ENCODE assay signal across 8 mouse cellular contexts in genomic region chr2:93217015-93217414, GRCm38 (mm10). TPM values are rescaled to one million over a fixed set of nuclear protein-coding genes. Genes with fewer than 3 reads are reported as not detected.
A peak's percentile ranks its signal among the peaks of the same experiment; 100 is the strongest.
DNase-seq lines count a peak whose midpoint lies in the region; ATAC-seq and TF ChIP-seq lines count a peak whose summit lies in the region.

No protein-coding gene starts in this region.

- peak; percentile 61 for ATAC-seq in embryonic facial prominence, embryonic 15.5 days (ENCODE audit: insufficient number of reproducible peaks, low FRiP score, low TSS enrichment, low read depth)
- peak; percentile 59 for ATAC-seq in heart, embryonic 11.5 days (replicated peaks; ENCODE audit: insufficient number of reproducible peaks, low FRiP score, low TSS enrichment)
- peak; percentile 86 for ATAC-seq in kidney, embryonic 16.5 days (ENCODE audit: low FRiP score, low TSS enrichment)
- ATAC-seq in liver, embryonic 11.5 days (replicated peaks; ENCODE audit: low FRiP score): peak; percentile 60
- ATAC-seq in neural tube, embryonic 13.5 days (ENCODE audit: low read depth): peak; percentile 85

- no peak overlapping the region for H3K4me2 ChIP-seq in embryonic facial prominence, embryonic 15.5 days (replicated peaks)
- H3K4me2 ChIP-seq in heart, embryonic 11.5 days: no peak overlapping the region
- H3K4me2 ChIP-seq in kidney, embryonic 16.5 days (replicated peaks; ENCODE audit: low read depth, low read length): no peak overlapping the region
- no peak overlapping the region for H3K4me2 ChIP-seq in liver, embryonic 11.5 days
- H3K4me2 ChIP-seq in neural tube, embryonic 13.5 days: peak overlapping the region; percentile 1; the same call in 1 of the 2 replicates

- 41% methylated on average over 7 of the region's 7 CpGs for WGBS in bone marrow, adult 2 months
- WGBS in embryonic facial prominence, embryonic 15.5 days: 10% methylated on average over 7 of the region's 7 CpGs
- 28% methylated on average over 7 of the region's 7 CpGs for WGBS in heart, embryonic 11.5 days (ENCODE audit: insufficient replicate concordance)
- 10% methylated on average over 7 of the region's 7 CpGs for WGBS in kidney, embryonic 16.5 days
- 29% methylated on average over 7 of the region's 7 CpGs for WGBS in liver, embryonic 11.5 days
- WGBS in neural tube, embryonic 13.5 days: 18% methylated on average over 7 of the region's 7 CpGs

- no peak overlapping the region for H3K9ac ChIP-seq in embryonic facial prominence, embryonic 15.5 days
- H3K9ac ChIP-seq in heart, embryonic 11.5 days (ENCODE audit: low read depth, low read length): no peak overlapping the region
- H3K9ac ChIP-seq in kidney, embryonic 16.5 days (replicated peaks; ENCODE audit: low read length): 0 out of 2 replicates have a peak overlapping the region, but pooled peaks have one; percentile 2
- H3K9ac ChIP-seq in liver, embryonic 11.5 days (ENCODE audit: low read depth, low read length): no peak overlapping the region
- peak overlapping the region; percentile 35; the same call in 1 of the 2 replicates for H3K9ac ChIP-seq in neural tube, embryonic 13.5 days

- DNase-seq in B cell, adult 2 months: peak; percentile 79 to 82
- DNase-seq in liver, embryonic 11.5 days (ENCODE audit: low spot score): peak; percentile 75
- DNase-seq in telencephalon, adult 2 months (ENCODE audit: low read depth, low spot score): peak; percentile 53

- TF ChIP-seq CTCF in bone marrow, adult 2 months (IDR thresholded peaks at IDR 0.05; ENCODE audit: control insufficient read depth, insufficient read depth, low read length): peak; percentile 54

- no peaks in the 10 kb centered on the region for H3K9me3 ChIP-seq in embryonic facial prominence, embryonic 15.5 days (replicated peaks)
- no peaks in the 10 kb centered on the region for H3K9me3 ChIP-seq in heart, embryonic 11.5 days (replicated peaks; ENCODE audit: control insufficient read depth, low read length)
- no peaks in the 10 kb centered on the region for H3K9me3 ChIP-seq in kidney, embryonic 16.5 days (ENCODE audit: low read length)
- H3K9me3 ChIP-seq in liver, embryonic 11.5 days (ENCODE audit: control insufficient read depth, low read length): no peaks in the 10 kb centered on the region
- H3K9me3 ChIP-seq in neural tube, embryonic 13.5 days: no peaks in the 10 kb centered on the region

- H3K4me1 ChIP-seq in bone marrow, adult 2 months (ENCODE audit: control insufficient read depth, insufficient read depth, low read length): no peaks in the 10 kb centered on the region
- H3K4me1 ChIP-seq in embryonic facial prominence, embryonic 15.5 days: peaks cover 17% of the 10 kb centered on the region
- H3K4me1 ChIP-seq in heart, embryonic 11.5 days (ENCODE audit: control insufficient read depth, insufficient read depth, low read length): peaks cover 19% of the 10 kb centered on the region
- peaks cover 31% of the 10 kb centered on the region for H3K4me1 ChIP-seq in kidney, embryonic 16.5 days (ENCODE audit: insufficient read depth, low read length)
- peaks cover 7% of the 10 kb centered on the region; the same call in 1 of the 2 replicates for H3K4me1 ChIP-seq in liver, embryonic 11.5 days (replicated peaks; ENCODE audit: control insufficient read depth, insufficient read depth, low read length)
- H3K4me1 ChIP-seq in neural tube, embryonic 13.5 days (replicated peaks): peaks cover 70% of the 10 kb centered on the region

- H3K36me3 ChIP-seq in embryonic facial prominence, embryonic 15.5 days: no peaks in the 10 kb centered on the region
- H3K36me3 ChIP-seq in heart, embryonic 11.5 days (ENCODE audit: control insufficient read depth, insufficient read depth, low read length): 0 out of 2 replicates have a peak, but pooled peaks cover 1% of the 10 kb centered on the region
- H3K36me3 ChIP-seq in kidney, embryonic 16.5 days (ENCODE audit: insufficient read depth, low read length): peaks cover 3% of the 10 kb centered on the region; the same call in 1 of the 2 replicates
- H3K36me3 ChIP-seq in liver, embryonic 11.5 days (ENCODE audit: control insufficient read depth, insufficient read depth, low read length): no peaks in the 10 kb centered on the region
- H3K36me3 ChIP-seq in neural tube, embryonic 13.5 days: peaks cover 24% of the 10 kb centered on the region

- H3K27me3 ChIP-seq in embryonic facial prominence, embryonic 15.5 days: no peaks in the 10 kb centered on the region; the same call in 1 of the 2 replicates
- no peaks in the 10 kb centered on the region for H3K27me3 ChIP-seq in heart, embryonic 11.5 days (ENCODE audit: control insufficient read depth, insufficient read depth, low read length)
- H3K27me3 ChIP-seq in kidney, embryonic 16.5 days (ENCODE audit: insufficient read depth, low read length): no peaks in the 10 kb centered on the region
- 0 out of 2 replicates have a peak, but pooled peaks cover 3% of the 10 kb centered on the region for H3K27me3 ChIP-seq in liver, embryonic 11.5 days (replicated peaks; ENCODE audit: control insufficient read depth, insufficient read depth, low read length)
- no peaks in the 10 kb centered on the region for H3K27me3 ChIP-seq in neural tube, embryonic 13.5 days

- H3K27ac ChIP-seq in bone marrow, adult 2 months (ENCODE audit: control insufficient read depth, insufficient read depth, low read depth, low read length, poor library complexity): no peak overlapping the region
- H3K27ac ChIP-seq in embryonic facial prominence, embryonic 15.5 days (replicated peaks): no peak overlapping the region
- no peak overlapping the region for H3K27ac ChIP-seq in heart, embryonic 11.5 days (ENCODE audit: low read depth, low read length)
- peak overlapping the region; percentile 80 for H3K27ac ChIP-seq in kidney, embryonic 16.5 days (ENCODE audit: low read length)
- H3K27ac ChIP-seq in liver, embryonic 11.5 days (ENCODE audit: low read depth, low read length): no peak overlapping the region
- peak overlapping the region; percentile 83 for H3K27ac ChIP-seq in neural tube, embryonic 13.5 days (replicated peaks)

- H3K4me3 ChIP-seq in bone marrow, adult 2 months (replicated peaks; ENCODE audit: control insufficient read depth, low read depth, low read length): no peak overlapping the region
- no peak overlapping the region for H3K4me3 ChIP-seq in embryonic facial prominence, embryonic 15.5 days (replicated peaks)
- no peak overlapping the region for H3K4me3 ChIP-seq in heart, embryonic 11.5 days (ENCODE audit: low read depth, low read length)
- H3K4me3 ChIP-seq in kidney, embryonic 16.5 days (ENCODE audit: low read length): no peak overlapping the region
- H3K4me3 ChIP-seq in liver, embryonic 11.5 days (ENCODE audit: low read depth, low read length): no peak overlapping the region
- no peak overlapping the region for H3K4me3 ChIP-seq in neural tube, embryonic 13.5 days

- TF ChIP-seq POLR2A in bone marrow, adult 2 months (IDR thresholded peaks at IDR 0.05; ENCODE audit: borderline replicate concordance, control insufficient read depth, low read depth, low read length): no peak

RNA-seq across cellular contexts. Expression of gene Trp53i11, which starts 29.7 kb away (rescaled TPM):
- polyA plus RNA-seq in bone marrow, adult 2 months (2011; ENCODE audit: insufficient read depth, insufficient read length, low replicate concordance, missing spikeins): 11.2 and 14.1 TPM in 2 replicates
- 33.5 and 46.4 TPM in 2 replicates for polyA plus RNA-seq in embryonic facial prominence, embryonic 15.5 days (2015; fragmentation: Nextera tagmentation; extraction: Ambion mirVana)
- polyA plus RNA-seq in heart, embryonic 11.5 days (2014; fragmentation: Nextera tagmentation; extraction: Ambion mirVana): 23.6 and 27.7 TPM in 2 replicates
- polyA plus RNA-seq in kidney, embryonic 16.5 days (2015; fragmentation: Nextera tagmentation; extraction: Ambion mirVana): 36.5 and 48.8 TPM in 2 replicates
- polyA plus RNA-seq in liver, embryonic 11.5 days (2014; fragmentation: Nextera tagmentation; extraction: Ambion mirVana): 10.5 and 14.0 TPM in 2 replicates
- 137 and 150 TPM in 2 replicates for polyA plus RNA-seq in neural tube, embryonic 13.5 days (2015; fragmentation: Nextera tagmentation; extraction: Ambion mirVana)

Comparison
In these comparisons a context has a peak if more than half of its experiments do, and no peak if none do; other contexts are left out.
1. H3K27ac ChIP-seq: peak in kidney, embryonic 16.5 days (single experiment) and neural tube, embryonic 13.5 days (single experiment); none in bone marrow, adult 2 months (single experiment), embryonic facial prominence, embryonic 15.5 days (single experiment), heart, embryonic 11.5 days (single experiment) and liver, embryonic 11.5 days (single experiment).
2. H3K9ac ChIP-seq: peak in kidney, embryonic 16.5 days (single experiment) and neural tube, embryonic 13.5 days (single experiment); none in embryonic facial prominence, embryonic 15.5 days (single experiment), heart, embryonic 11.5 days (single experiment) and liver, embryonic 11.5 days (single experiment).
3. Peak in every context shown above with its lines, with median percentiles within 50 percentile points of each other: DNase-seq and ATAC-seq.